Mouse (Mus musculus) heart, postnatal 25 days (tissue): ENCODE measurements around the gene Hoxc4. TPM values are rescaled to one million over a fixed set of nuclear protein-coding genes. Genes with fewer than 3 reads are reported as not detected.

Experiments
- DNase-seq: peaks from one replicate; pipeline ENCODE4 v3.0.0; 2022; ENCODE audit warnings: low spot score
- intact Hi-C: fragments of 180-260 bp; cut with DNase I; formaldehyde crosslinking; loops from one replicate; pipeline ENCODE4 v1.15.1; 2025
- total RNA-seq, 2 experiments: library from RNA; stranded (reverse); gene quantifications; 2 replicates each; pipeline ENCODE4 v1.2.3; 2021

Gene Hoxc4
- total RNA-seq, 2 experiments from 2014 or later, result not detected

DNA sequence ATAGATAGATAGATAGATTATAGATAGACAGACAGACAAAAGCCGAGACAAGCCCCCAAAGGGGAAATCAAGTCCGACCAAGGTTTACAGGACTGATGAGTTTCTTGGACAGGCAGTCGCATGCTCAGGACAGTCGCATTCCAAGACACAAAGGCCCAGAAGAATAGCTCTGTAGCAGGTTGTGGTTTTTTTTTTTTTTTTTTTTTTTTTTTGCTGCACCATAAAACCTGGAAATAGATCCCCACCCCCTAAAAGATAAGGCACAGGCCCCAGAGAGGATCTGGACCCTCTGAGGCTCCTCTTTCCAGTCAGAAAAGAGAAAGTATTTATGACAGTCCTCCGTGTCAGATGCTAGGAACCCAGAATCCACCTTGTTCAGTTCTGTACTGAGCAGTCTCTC is 30.7 kb upstream of the Hoxc4 start:
- intact Hi-C loops, result loop anchor here (1.0 to 5.0 kb wide), 3 partner anchors 25 to 329 kb away; no protein-coding TSS in a partner anchor
- no peak for DNase-seq

DNA sequence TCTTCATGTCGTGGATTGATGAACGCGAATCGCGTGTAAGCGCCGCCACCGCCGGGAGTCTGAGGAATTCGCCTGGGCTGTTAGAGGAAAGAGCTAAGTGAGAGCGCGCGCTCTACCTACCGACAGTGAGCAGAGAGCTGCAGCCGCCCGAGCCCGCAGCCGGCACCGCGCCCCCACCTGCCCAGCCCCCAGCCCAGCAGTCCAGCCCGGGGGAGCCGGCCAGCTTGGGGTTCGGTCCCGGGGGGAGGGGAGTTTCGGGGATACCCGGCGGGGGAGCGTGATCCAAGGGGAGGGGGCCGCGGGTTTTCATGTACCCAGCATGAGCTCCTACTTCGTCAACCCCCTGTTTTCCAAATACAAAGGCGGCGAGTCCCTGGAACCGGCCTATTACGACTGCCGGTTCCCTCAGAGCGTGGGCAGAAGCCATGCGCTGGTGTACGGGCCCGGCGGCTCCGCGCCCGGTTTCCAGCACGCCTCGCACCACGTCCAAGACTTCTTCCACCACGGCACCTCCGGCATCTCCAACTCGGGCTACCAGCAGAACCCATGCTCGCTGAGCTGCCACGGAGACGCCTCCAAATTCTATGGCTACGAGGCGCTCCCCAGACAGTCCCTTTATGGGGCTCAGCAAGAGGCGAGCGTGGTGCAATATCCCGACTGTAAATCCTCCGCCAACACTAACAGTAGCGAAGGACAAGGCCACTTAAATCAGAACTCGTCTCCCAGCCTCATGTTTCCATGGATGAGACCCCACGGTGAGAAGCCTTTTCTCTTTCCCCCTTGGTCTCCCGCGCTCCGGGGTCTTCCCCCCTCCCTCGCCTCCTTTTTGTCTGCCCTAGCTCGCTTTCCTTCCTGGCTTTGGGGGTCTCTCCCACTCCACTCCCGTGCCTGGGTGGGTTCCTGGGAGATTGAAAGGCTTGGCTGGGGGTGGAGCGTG is 28.0 kb upstream of the Hoxc4 start, which contains the start of gene Hoxc8:
Gene Hoxc8, plus strand, starts transcription at position 147 of the 937 bp plus-strand sequence.
- intact Hi-C loops, result no loop called here
- no peak for DNase-seq

DNA sequence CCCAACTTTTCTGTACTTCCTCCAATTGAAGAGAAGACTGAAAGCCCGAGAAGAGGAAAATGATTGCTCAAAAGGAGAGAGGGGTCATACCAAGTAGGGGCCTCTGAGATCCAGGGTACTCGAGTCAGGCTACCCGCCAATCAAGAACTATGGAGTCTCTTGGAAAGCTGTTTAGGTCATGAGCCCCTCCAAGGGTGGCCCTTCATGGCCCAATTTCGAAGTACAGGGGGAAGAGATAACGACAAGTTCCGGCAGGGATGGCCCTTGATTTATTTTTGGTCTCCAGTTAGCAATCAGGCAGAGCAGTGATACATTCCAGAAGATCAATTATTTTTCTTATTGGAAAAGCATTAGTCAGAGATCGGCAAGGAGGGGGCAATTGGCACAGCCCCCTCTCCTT is 27.0 kb upstream of the Hoxc4 start:
- intact Hi-C loops, result no loop called here
- DNase-seq, result no peak

DNA sequence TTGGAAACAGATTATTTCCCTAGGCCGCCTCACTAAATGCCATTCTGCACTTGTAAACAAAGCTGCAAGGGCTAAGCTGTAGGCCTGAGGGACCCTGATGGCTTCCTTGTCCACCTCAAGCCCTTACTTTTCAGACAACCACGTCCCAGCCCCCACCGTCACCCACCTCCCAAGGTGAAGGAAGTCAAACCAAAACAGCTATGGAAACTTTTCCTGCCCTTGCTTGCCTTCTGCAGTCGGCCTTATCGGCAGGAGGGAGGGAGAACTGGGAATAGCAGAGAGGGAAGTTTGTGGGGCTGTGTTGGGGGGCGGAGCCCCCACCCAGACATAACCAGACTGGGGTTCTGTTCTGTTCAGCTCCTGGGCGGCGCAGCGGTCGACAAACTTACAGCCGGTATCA is 26.5 kb upstream of the Hoxc4 start:
- intact Hi-C loops, result no loop called here
- DNase-seq, result no peak

DNA sequence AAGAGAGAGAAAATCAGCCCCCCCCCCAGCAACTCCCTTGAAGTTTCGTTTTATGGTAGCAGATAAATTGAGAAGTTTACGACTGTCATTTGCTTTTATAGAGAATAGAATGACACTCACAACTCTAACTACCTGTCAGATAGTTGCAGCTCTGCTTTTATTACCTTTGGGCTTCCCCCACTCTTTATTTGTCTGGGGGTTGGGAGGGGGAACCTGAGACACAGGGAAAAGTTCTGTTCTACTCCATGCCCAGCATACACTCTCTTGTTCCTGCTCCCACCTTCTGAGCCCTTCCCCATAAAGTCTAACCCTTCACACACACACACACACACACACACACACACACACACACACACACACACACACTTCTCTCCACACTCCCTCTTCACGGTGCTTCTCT is 25.9 kb upstream of the Hoxc4 start:
- intact Hi-C loops, result no loop called here

DNA sequence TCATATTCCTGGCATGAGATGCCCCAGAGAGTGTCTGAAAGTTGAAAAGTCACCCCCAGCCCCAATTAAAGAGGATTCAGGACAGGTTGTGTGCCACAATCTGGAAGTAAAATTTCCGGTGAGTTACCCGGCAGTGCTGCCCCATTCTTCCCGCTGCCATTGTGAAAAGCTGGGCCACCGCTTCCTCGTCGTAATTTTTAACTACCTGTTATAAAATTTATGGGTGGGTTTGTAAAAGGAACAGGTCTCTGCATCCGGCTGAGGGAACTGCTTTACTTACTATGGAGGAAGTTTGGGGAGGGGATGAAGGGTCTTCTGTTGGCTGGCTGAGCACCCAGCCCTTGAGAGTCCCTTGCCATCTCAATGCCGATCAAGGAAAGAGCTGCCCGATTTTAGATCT is 22.2 kb upstream of the Hoxc4 start:
- intact Hi-C loops, result no loop called here
- DNase-seq, result no peak

More for the DNA sequence above, 25.9 kb upstream of the Hoxc4 start:
- no peak for DNase-seq

DNA sequence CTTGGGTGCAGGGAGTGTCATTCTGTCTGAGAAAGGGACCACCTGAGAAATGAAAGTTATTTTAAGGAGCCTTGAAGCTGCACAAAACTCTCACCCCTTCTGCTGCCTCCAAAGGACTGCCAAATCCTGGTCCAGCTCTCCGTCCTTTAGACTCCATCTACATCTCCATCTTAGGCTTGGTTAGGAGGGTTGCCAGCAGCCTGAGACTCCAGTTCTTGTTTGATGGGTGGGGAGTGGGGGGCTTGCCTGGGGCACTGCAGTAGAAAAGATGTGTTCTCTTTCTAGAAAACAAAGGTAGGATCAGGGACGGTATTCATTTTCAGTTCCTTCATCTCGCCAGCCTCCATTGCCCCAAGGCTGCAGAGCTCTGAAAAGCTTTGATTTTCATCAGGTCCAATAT is 21.3 kb upstream of the Hoxc4 start:
- DNase-seq, result no peak

DNA sequence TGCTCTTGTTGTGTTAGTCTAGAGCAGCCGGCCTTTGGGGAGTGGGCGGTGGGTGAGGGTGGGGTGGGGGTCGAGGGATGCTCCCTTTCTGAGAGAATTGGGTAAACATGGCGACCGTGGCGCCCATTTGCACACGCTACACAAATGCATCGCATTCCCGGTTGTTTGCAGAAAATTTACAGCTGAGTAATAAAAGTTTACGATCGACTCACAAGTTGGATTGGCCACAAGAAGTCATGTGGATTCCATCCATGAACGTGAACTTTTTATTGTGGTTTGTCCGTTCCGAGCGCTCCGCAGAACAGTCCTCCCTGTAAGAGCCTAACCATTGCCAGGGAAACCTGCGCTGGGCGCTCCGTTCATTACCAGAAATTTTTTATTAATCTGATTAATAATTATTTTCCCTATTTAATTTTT is 20.8 kb upstream of the Hoxc4 start, which contains the start of gene Hoxc6:
Gene Hoxc6, plus strand, starts transcription at position 319 of the 417 bp plus-strand sequence.
- intact Hi-C loops, result no loop called here

More for the DNA sequence above, 21.3 kb upstream of the Hoxc4 start:
- intact Hi-C loops, result no loop called here

DNA sequence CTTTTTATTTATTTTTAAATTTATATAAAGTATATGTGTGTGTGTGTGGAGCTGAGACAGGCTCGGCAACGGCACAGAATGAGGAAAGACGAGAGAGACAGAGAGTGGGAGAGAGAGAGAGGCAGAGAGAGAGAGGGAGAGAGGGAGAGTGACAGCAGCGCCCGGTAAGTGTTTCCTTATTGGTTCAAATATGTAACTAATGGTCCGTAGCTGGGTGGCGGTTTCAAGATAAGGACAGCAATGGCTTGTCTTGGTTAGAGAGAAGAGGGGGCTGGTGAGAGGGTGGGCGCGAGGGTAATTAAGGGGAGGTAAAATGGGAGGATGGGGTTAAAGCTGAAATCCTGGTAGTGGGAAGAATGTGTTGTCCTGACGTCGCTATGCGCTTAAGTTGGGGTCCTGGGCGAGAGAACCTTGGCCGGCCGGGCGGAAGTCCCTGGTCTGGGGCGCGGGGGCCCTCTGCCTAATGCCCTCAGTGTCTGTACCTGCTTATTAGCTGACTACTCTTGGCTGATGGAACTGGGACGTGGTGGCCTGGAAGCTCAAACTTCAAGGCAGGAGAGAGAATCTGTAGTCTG is 20.0 kb upstream of the Hoxc4 start:
- intact Hi-C loops, result no loop called here
- DNase-seq, result no peak

More for the DNA sequence above, 20.8 kb upstream of the Hoxc4 start, which contains the start of gene Hoxc6:
- DNase-seq, result no peak

DNA sequence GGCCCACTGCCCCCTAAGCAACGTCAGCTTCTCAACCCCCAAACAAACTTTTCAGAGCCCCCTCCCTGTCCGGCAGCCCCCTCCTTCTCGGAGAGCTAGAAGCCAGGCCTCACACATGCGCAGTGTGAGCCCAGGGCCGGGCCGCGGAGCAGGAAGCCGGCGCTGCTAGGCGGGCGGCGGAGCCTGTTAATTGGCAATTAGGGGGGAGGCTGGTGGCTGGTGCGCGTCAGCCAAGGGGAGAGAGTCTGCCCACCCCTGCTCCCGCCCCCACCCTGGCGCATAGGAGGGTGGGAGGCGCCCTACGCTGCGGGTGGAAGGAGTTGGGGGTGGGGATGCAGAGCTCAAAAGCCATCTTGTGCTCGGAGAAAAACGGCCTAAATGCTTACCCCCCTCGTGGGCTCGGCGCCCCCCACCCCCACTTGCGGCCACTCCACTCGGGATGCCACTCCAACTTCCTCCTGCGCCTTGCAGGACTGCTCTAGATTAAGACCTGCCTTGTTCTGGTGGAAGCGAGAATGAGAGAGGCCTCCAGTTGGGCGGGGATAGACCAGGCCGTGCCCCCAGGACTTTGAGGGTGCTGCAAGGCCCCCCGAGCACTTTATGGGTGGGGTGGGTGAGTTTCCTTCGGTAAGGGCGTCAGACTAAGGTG is 19.4 kb upstream of the Hoxc4 start:
- intact Hi-C loops, result no loop called here
- peak; percentile 17 for DNase-seq

DNA sequence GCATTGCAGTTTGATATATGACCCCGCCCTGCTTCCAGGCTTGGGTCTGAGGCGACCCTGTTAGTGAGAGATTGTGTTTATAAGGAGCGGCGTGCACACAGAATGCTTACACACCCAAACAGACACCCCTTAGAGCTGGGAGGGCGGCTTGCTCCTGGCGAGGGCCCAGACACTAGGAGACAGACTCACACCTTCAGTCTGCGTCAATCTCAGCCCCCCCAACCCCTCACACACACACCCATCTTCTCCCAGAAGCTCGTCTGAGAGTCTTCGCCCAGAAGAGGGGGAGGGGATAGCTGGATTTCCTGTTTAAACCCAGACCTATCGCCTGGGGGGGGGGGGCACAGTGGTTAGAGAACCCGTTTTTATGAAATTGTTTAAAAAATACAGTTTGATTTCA is 18.8 kb upstream of the Hoxc4 start:
- intact Hi-C loops, result no loop called here

DNA sequence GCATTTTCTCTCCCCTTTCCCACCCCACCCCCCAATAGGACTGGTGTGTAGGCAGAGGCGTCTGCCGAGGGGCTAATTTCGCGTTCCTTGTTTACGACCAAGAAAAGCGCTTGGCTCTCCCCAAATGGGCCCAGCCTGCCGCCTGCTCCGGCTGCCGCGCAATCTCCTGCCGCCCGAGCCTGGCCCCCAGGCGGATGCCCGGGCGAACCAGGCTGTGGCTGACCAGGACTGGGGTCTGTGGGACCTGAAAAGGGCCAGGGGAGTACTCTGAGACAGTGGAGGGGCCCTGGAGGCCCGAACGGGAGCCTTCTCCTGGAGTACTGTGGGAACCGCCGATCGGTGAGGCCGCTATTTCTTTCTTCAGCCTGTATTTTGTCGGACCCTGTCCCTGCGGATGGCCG is 18.2 kb upstream of the Hoxc4 start:
- DNase-seq, result no peak

More for the DNA sequence above, 18.8 kb upstream of the Hoxc4 start:
- DNase-seq, result no peak

DNA sequence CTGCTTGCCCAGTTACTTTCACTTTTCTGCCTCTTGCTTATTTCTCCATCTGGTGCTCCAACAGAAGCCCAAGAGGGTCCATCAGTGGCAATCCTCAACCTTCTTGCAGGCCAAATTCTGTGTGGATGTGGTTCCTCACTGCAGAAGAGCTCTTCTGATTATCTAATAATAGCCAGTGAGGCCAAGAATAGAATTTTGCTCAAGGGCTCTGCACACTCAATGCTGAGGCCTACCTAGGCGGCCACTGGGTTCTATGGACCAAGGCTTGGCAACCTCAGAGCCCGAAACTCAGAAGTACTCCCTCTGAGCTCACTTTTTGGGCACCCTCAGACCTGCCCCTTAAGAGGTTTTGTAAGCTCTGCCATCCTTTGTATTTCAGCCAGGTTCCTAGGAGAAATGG is 17.4 kb upstream of the Hoxc4 start:
- intact Hi-C loops, result no loop called here
- DNase-seq, result no peak

More for the DNA sequence above, 18.2 kb upstream of the Hoxc4 start:
- intact Hi-C loops, result no loop called here

DNA sequence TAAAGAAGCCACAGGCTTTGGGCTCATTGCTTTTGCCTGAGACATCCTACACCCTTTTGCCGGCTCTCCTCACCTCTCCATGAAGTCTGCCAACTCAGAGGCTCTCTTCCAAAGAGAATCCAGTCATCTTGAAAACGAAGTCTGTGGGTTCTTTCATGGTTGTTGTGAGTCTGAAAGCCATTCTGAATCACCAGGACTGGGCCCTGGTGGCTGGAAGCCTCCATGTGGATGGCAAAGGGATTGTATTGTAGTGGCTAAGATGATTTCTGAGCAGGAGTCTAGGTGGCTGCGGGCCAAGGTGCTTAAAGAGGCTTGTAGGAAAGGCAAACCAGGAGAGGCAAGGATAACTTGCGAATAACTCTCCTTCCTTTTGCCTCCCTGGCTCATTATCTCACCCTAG is 16.6 kb upstream of the Hoxc4 start:
- DNase-seq, result no peak
- intact Hi-C loops, result no loop called here

DNA sequence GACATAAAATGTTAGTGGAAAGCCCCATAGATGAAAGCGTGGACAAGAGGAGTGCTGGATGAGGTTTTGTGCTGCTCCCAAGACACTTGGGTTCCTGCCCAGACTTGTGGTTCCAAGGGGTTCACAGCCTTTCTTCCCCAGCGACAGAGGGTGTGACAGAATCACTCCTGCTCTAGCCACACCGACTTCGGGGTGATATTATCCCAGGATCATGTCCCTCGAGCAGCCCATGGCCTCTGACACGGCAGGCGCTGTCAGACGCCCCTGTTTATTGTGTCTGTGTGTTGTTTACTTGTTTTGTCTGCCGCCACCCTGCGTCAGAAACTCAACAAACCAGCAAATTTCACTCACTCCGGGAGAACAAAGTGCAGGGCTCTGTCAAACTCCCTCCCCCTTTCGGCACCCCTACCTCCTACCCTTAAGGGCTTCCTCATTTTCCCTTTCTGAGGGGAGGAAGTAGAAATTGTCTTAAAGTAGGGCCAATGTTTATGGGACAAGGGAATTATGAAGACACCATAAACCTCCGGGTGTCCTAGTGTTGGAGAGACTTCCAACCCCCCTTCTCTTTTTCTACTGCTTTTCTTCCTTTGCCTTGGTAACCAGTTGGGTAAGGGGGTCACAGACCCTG is 15.8 kb upstream of the Hoxc4 start:
- no peak for DNase-seq
- intact Hi-C loops, result no loop called here

DNA sequence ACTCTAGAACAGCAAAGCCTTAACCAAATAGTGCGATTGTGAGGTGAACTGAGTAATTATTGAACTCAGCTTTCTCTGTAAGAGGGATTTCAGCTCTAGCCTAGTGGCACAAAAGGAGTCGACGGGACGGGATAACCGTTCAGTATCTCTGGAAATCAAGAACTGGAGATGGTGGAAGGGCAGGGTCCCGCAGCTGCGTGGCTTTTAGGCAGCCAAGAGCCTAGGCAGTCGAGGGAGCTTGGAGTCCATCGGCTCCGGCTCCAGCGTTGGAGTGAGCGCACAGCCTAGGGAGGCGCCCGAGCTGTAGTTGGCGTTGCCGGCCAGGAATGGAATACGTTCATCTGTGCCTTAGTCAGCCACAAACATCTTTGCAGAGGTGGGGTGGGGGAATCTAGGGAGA is 13.4 kb upstream of the Hoxc4 start:
- no peak for DNase-seq
- intact Hi-C loops, result no loop called here

DNA sequence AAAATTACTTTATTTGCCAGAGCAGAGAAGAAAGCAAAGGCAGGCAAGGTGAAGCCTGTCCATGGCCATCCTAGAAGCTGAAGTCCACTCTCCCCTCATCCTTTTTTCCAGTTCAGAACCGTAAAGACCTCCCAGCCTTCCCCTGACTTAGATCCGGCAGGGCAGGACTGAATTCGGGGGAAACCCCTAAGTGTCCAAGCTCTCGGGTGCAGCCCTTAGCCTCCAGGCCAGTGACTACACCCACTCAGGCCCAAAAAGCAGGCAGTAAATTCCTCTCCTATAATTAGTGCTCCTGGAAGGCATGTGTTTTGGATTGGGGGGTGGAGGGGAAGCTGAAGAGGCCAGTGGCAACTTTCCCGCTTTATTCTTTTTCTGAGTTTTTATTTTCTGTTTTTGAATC is 12.9 kb upstream of the Hoxc4 start:
- no peak for DNase-seq
- intact Hi-C loops, result no loop called here

DNA sequence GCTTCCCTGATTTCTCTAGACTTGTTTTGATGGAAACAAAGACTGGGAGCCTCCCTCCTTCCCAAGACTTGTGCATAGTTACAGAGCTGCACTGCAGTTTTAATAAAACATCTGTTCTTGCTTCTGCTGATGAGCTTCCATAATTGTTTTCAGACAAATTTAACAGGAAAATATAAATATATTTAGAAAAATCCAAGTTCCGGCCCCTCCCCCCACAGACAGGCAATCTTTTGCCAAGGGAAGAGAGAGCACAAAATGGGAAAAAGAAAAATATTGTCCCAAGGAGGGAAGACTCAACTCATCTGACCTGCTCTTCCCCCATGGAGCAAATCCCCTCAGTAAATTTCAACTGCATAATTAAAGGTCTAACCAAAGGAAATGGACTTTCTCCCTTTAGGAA is 12.4 kb upstream of the Hoxc4 start:
- no peak for DNase-seq
- intact Hi-C loops, result no loop called here

DNA sequence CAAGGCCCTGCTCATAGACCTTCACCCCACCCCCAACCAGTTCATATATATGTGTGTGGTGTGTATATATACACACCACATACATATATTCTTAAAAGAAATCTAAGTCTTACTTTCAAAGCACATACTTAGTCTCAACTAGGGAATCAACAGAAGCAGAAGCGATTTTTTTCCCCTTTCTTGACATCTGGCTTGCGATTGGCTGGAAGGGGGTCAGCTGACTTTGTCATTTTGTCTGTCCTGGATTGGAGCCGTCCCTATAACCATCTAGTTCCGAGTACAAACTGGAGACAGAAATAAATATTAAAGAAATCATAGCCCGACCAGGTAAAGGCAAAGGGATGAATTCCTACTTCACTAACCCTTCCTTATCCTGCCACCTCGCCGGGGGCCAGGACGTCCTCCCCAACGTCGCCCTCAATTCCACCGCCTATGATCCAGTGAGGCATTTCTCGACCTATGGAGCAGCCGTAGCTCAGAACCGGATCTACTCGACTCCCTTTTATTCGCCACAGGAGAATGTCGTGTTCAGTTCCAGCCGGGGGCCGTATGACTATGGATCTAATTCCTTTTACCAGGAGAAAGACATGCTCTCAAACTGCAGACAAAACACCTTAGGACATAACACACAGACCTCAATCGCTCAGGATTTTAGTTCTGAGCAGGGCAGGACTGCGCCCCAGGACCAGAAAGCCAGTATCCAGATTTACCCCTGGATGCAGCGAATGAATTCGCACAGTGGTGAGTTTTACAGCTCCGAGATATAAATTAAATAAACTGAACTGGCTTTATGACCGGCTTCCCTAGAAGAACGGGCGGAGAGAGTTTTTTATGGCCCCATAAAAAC is 9.2 kb upstream of the Hoxc4 start:
- no peak for DNase-seq
- intact Hi-C loops, result loop anchor here (5.0 kb wide), 1 partner anchor 123 kb away; no protein-coding TSS in a partner anchor
